Mouse (Mus musculus) heart, postnatal 0 days (tissue): Measurements from ENCODE around the gene Ociad1.

Experiments used
- CTCF ChIP-seq: IDR thresholded peaks from 2 replicates; pipeline ENCODE4 v1.5.1; 2016; ENCODE audit warnings: antibody characterized with exemption, control low read depth, low read depth
- EP300 ChIP-seq: IDR thresholded peaks from 2 replicates; pipeline ENCODE4 v1.6.1; 2016; ENCODE audit warnings: antibody characterized with exemption, low read depth

GRCm38 (mm10) chr5:73323602-73324001 is 31.0 kb downstream of the Ociad1 start:
- no peak for TF ChIP-seq CTCF
- TF ChIP-seq EP300: no peak
